Mouse (Mus musculus) lung, postnatal 25 days (tissue): Measurements from ENCODE around the gene Ano4.

Experiments used
- DNase-seq: peaks from one replicate; pipeline ENCODE4 v3.0.0; 2022; ENCODE audit warnings: low spot score

Gene Ano4

GRCm38 (mm10) chr10:89280402-89280801 lies 64.2 kb downstream of the Ano4 start:
- DNase-seq, result no peak

GRCm38 (mm10) chr10:89273001-89273680 lies 71.4 kb downstream of the Ano4 start:
- no peak for DNase-seq

GRCm38 (mm10) chr10:89267312-89267711 lies 77.2 kb downstream of the Ano4 start:
- DNase-seq, result no peak

GRCm38 (mm10) chr10:89263396-89263795 lies 81.2 kb downstream of the Ano4 start:
- no peak for DNase-seq

- no peak for DNase-seq
These were observed 86.8 kb downstream of the Ano4 start for GRCm38 (mm10) chr10:89257457-89258381.

- no peak for DNase-seq
These were observed 87.7 kb downstream of the Ano4 start for GRCm38 (mm10) chr10:89256762-89257456.

GRCm38 (mm10) chr10:89254765-89255164 lies 89.8 kb downstream of the Ano4 start:
- no peak for DNase-seq

GRCm38 (mm10) chr10:89253799-89254198 lies 90.8 kb downstream of the Ano4 start:
- DNase-seq, result no peak

GRCm38 (mm10) chr10:89252636-89253035 lies 91.9 kb downstream of the Ano4 start:
- DNase-seq, result no peak

- no peak for DNase-seq
These were observed 100.8 kb downstream of the Ano4 start for GRCm38 (mm10) chr10:89243808-89244207.

GRCm38 (mm10) chr10:89224524-89224923 lies 120.0 kb downstream of the Ano4 start:
- no peak for DNase-seq

- DNase-seq, result no peak
These were observed 122.1 kb downstream of the Ano4 start for GRCm38 (mm10) chr10:89222284-89222989.

GRCm38 (mm10) chr10:89216078-89216477 lies 128.5 kb downstream of the Ano4 start:
- no peak for DNase-seq

- DNase-seq, result no peak
These were observed 138.7 kb downstream of the Ano4 start for GRCm38 (mm10) chr10:89205858-89206257.

- DNase-seq, result no peak
These were observed 148.1 kb downstream of the Ano4 start for GRCm38 (mm10) chr10:89196444-89196843.

- DNase-seq, result no peak
These were observed 149.5 kb downstream of the Ano4 start for GRCm38 (mm10) chr10:89195068-89195467.

- no peak for DNase-seq
These were observed 150.1 kb downstream of the Ano4 start for GRCm38 (mm10) chr10:89194440-89194839.

GRCm38 (mm10) chr10:89177921-89178320 lies 166.6 kb downstream of the Ano4 start:
- DNase-seq, result no peak

GRCm38 (mm10) chr10:89164533-89164932 lies 180.0 kb downstream of the Ano4 start:
- no peak for DNase-seq

GRCm38 (mm10) chr10:89155502-89155901 lies 189.1 kb downstream of the Ano4 start:
- DNase-seq, result no peak

- no peak for DNase-seq
These were observed 189.6 kb downstream of the Ano4 start for GRCm38 (mm10) chr10:89154797-89155465.
